Mouse (Mus musculus) ovary, postnatal 14 days (tissue): ENCODE measurements around the gene Gm11011.
"Not testable (repeated sequence)": the region's sequence is repeated elsewhere in the genome, so short reads cannot be mapped to it uniquely, and the experiment has no call there.

Source experiments
- DNase-seq: peaks from one replicate; pipeline ENCODE4 v3.0.0; 2022; ENCODE audit warnings: low spot score

Gm11011 gene

DNA sequence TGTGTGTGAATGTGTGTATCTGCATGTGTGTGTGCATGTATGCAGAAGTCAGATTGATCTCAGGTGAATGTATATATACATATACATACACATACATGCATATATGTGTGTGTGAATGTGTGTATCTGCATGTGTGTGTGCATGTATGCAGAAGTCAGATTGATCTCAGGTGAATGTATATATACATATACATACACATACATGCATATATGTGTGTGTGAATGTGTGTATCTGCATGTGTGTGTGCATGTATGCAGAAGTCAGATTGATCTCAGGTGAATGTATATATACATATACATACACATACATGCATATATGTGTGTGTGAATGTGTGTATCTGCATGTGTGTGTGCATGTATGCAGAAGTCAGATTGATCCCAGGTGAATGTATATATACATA is at the start of gene Gm11011:
Gm11011 (minus strand) TSS at position 101 of the 400 bp plus-strand sequence.
- DNase-seq, result not testable (repeated sequence)

DNA sequence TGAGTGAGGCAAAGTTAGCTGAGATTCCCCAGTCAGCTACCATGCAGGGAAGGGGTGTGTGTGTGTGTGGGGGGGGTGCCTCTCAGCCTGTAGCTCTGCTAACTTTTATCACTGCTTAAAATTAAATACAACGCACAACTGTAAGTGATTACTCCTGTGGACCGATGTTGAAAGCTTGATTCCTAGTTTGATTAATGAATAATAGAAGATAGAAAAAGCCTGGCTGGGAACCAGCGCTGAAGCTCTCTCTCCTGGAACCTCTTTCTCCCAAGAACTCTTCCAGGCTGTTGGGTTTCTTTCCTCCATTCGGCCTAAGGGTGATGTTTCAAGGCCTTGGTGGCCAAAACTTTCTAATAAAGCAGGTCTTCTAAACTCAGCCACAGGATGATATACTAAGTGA is 48.9 kb upstream of the Gm11011 start:
- no peak for DNase-seq

DNA sequence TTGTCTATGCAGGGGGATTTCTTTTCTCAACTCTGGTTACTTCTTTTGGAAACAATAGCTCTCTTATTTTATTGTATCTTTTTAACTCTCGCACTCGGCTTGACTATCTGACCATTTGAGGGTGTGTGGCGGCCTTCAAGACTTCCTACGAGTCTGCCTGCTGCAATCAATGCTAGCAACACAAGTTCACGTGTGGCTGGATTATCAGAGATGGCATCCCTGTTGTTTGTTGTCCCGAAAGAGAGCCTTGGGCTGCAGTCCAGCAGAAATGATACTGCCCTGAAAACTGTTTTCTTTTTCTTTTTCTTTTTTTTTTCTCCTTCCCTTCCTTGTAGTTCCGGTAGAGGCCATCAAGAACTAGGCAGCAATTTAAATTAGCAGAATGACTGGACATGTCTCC is 47.9 kb upstream of the Gm11011 start:
- DNase-seq, result no peak

DNA sequence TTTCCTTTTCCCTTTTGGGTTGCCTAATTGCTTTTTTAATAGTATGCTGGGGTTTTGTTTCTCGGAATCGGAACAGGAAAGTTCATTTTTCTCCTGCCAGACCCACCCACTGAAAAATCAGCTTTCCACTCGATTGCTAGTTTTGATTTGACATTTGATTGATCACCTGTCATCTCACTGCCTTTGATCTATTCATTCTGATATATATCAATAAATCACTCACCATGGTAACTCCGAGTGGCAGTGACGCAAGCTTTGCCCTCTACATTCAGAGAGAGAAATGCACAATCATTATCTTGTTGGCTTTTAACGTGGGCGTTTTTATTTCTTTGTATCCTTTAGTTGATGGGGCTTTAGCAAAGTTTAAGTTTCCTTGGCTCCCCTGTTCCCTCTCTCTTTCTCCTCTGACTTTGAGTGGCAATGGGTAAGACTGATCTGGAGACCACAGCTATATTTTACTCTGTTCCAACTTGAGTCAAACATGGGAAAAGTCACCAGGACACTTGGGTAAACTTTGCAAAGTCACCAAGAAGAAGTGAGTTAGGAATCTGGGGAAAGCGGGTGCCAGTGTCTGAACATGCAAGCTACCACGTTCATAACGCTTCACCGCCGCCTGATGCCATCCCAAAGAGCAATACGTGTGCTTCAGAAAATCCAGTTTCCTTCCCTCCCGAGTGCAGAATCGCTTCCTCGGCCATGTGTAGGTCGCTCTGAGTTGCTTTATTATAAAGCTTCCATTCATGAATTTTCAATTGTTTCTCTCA is 47.3 kb upstream of the Gm11011 start:
- no peak for DNase-seq

DNA sequence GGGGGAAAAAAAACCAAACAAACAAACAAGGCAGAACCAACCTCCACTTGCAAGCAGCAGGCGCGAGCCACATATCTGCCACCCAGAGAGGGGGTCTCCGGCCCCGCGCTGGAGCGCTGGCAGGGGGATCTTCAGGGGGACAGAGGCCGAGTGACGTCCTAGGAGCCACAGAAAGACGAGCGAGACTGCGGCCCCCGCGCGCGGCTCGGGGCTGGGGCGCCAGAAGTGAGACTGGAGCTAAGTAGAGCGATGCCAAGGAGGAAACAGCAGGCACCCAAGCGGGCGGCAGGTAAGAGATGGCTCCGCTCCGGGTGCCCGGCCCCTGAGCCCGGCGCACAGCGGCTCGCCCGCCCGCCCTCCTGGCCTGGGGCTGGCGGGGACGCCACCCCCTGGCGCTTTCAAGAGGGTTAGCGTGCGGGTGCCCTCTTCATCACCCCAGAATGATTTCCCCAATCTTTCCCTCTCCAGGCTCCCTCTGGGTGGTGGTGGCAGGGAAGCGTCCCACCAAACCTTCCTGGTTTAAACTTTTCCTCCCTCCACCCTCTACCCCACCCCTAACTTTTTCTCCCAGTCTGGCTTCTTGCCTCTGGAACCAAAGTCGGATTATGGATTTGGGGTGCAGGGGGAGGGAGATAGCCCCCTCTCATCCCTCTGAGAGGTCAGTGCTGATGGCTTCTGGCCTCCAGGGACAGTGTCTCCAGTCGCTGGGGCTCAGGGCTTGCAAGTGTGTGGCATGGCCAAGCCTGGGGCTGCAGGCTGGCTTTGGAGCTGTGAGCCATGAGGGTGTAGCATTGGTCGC is 46.1 kb upstream of the Gm11011 start:
- DNase-seq, result peak; percentile 52

DNA sequence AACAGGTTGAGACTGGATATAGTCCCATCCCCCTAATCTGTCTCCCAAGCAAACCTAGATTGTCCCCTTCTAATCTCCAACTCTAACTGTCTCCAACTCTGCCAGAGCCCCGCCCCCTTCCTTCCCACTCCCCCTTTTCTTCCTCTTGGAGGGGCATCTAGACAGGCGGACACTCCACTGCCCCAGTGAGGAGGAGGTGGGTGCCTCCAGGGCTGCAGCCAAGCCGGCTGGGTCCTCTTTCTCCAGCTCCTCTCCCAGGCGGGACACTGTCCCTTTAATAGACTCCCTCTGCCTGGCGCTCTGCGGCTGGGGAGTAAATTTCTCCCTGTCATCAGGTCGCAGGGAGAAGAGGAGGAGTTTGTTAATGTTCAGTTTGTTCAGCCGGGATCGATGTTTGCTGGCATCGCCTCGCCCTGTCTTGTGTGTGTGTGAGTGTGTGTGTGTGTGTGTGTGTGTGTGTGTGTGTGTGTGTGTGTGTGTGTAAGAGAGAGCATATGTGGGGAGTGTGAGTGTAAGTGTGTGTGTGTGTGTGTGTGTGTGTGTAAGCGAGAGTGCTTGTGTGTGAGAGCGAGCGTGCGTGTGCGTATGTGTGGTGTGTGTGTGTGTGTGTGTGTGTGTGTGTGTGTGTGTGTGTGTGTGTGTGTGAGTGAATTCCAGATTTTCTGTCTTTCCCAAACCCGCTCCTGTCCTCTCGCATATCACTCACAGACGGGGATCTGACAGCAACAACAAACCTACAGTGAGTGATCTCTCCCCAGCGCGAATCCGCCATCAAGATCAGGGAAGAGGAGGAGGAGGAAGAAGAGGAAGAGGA is 45.0 kb upstream of the Gm11011 start, which contains the start of gene Tshz2:
Tshz2 (plus strand) TSS at position 676 of the 814 bp plus-strand sequence.
- peak; percentile 53 for DNase-seq

DNA sequence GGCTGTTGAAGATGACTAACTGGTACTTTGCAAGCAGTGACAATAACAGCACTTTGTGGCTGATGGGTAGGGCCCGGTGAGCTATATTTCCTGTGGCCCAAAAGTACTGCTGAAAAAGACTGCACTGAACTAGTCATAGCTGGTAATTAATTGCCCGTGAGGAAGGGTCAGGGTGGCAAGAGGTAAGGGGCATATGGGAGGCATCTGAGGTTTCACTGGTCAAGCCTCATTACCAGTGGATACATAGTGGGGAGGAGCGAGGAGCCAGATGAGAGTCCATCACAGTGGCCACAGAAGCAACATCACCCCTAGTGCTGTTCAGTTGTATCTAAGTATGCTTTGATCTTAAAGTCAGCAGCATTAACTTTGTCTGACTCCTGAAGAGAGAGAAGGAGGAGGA is 42.5 kb upstream of the Gm11011 start:
- no peak for DNase-seq

DNA sequence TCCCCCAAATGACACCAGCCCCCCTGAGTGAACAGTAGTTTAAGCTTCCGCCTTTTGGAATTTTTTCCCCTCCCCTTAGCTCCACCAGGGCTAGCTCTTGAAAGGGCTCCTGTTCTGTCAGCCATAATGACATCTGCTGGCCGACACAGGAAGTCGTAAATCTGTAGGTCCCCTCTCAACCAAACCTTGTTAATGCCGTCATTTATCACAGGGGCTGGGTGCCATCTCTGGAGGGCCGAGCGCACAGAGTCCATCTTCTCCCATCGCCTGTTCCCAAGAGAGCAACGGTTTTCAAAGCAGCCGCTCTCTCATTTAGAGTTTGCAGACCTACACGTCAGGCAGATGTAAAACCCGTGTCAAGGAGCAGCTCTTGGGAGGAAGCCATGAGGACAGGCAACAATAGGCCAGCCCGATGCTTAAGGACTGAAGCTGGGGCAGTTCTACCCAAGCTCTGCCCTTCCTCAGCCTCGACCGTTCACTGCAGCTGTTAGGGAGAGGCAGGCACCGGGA is 33.7 kb upstream of the Gm11011 start:
- DNase-seq, result no peak

DNA sequence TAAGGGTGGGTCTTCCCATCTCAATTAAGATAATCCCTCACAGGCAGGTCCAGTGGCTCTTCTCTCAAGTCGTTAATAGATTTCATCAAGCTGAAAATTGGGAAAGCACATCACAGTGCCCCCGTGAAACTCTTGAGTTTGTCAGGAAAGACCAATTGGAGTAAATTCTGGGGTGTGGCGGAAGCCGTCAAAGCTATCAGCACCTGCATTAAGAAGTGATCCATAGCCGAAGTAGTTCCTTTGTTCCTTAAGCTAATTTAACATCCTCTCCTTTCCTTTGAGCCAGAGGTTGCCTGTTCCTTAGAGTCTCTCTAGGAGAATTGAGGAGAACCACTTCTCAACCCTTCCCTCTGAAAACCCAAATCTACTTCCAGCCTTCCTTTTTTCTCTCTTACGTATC is 28.5 kb upstream of the Gm11011 start:
- DNase-seq, result no peak

DNA sequence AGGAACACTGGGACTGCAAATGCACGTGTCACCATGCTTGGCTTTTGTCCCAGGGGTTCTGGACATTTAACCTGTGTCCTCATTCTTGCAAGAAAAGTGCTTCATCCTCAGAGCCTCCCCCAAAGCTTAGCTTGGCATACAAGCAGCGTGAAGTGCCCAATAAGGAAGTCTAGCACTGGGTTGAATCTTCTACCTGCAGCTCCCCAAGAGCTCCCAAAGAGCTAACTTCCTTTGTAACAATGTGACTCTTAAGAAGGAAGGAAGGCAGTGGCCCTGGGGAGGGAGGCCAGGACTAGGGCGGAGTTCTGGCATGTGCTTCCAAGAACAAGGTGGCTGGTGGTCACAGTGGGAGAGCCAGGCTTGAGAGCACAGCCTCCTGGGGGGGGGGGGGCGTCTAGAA is 27.1 kb upstream of the Gm11011 start:
- no peak for DNase-seq

DNA sequence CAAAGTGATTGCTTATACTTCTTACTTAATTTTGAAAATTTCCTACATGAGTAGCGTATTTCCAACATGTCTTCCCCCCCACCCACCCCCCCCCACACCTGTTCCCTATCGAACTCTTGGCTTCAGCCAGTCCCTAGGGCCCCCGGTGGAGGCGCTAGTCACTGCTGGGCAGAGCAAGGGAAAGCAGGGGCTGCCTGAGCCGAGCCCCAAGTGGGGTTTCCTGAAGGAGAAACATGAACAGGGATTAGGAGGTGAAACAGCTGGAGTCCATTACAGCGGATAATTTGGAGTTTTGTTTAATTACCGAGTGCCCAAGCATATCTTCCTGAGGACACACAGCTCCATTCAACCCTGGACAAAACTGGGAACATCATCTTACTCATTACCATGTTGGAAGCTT is 24.0 kb upstream of the Gm11011 start:
- no peak for DNase-seq

DNA sequence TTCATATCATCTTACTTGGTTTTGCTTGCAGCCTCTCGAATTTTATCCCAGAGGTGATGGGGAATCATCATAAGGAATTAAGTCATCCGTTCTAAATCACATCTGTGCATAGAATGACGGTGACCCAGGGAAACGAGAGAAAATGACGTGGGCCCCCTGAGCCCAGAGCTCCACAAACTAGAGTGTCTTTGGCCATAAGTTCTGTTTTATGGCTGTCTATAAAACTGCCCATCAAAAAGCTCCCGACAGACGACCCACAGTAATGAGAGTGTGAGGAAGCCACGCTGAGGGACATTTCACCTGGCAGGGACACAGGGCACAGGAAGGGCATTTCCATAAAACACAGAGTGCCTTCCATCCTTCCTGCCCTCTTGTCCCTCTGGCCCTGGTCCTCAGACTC is 23.3 kb upstream of the Gm11011 start:
- DNase-seq, result no peak

DNA sequence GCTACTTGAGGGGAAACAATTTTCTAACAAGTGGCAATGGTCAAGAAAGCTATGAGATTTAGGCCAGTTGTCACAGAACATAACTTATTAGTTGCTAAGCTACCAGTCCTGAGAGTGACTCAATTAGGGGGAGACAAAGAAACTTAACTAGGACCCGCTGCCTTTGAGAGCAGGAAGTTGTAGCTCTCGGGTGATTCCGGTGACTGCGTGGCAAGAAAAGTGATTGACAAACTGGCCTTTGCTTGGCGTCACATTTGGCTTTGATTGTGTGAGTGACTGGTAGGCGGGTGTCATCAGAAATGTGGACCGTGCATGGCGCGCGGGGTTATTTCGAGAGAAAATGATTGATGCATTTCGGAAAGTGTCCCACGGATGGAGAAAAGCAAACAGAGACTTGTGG is 22.4 kb upstream of the Gm11011 start:
- DNase-seq, result no peak

DNA sequence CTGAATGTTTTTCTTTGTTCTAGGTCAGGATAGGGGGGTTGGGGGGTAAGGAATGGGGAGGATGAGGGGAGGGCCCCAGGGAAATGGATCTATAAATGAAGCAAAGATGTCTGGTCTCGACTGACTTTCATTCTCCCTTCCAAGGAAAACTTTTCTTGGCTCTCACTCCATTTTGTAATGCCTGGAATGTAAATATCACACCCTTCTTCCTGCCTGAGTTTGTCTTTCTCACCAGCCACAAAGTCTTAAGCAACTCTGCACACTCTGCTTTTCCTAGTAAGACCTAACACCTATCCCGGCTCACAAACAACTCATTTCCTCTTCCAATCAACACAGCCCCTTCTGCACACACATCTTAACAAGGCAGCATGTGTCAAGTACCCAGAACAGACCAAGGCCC is 20.2 kb upstream of the Gm11011 start:
- DNase-seq, result no peak

DNA sequence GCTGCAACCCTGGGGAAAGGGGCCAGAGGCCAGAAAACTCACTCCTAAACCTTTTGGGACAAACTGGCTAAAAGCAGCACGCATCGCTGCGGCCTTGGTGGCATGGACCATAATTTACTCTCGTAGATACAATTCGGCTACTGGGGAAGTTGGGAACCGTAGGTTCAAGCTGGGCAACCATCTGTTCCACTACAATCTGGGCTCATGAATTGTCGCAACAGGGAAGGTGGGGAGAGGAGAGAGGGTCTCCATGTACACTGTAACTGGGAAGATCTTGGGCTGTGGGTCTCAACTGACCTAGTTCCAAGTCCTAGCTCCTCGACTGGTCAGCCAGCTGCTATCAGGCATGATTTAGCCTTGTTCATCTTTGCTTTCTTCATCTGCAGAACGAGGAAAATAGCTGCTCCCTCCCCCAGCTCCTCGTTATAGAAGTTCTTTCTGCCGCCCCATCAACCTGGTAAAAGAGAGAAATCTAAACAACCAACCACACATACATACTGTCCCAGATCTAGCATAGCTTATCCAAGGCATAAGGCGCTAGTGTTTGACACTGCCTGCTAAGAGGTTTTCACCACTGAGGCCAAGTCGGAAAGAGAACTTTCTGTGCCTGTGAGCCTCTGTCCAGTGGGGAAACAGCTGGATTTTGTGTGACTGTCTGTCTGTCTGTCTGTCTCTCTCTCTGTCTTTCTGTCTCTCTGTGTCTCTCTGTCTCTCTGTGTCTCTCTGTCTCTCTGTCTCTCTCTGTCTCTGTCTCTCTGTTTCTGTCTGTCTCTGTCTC is 19.5 kb upstream of the Gm11011 start:
- DNase-seq, result no peak

DNA sequence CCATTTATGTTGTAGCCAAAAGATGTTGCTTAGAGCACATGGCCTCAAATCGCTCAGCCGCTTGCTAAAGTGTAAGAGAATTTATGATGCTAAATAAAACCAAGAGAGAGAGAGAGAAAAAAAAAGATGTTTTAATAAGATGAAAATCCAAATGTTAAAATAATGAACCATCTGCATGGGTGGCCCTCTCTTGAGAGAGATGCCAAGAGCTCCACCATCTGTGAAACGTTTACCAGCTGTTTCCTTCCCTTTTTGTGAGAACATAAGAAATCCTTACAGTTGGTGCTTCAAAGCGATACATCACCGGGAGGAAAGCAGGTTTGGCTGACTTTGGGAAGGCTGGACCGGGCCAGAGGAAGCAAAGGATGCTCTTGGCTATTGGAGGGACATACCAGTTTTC is 12.6 kb upstream of the Gm11011 start:
- DNase-seq, result no peak

DNA sequence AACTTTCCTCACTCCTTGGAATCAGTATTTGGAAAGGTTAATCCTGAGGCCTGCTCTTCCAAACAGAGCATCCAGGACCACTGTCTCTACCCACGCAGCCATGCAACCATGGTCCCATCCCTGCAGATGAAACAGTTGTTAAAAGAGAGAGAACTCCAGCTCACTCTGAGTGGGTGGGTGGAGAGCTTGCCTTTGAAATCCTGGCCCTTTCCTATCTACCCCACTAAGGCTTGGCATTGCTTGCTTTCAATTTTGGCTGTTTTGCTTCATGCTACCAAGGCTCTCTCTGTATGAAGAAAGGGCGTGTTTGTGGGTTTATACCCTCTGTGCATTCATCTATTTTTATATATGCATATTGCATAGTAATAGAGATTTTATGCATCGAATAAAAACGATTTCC is 12.0 kb upstream of the Gm11011 start:
- DNase-seq, result no peak

DNA sequence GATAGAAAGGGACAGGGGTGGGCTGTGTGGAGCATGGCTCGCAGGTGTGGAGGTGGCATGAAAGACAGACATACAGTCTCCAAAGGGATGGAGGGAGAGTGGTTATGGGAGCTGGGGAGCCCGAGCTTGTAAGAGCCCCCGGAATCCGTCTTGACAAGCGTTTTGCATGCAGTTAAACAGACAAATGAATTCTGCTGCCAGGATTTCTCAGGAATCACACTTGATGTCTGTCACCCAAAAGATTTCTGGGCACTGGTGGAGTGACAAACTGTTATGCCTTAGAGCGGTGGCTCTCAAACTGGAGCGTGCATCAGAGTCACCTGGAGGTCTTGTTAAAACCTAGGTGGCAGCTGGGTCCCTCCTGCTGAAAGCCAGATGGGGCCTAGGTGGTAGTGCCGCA is 10.4 kb upstream of the Gm11011 start:
- DNase-seq, result no peak

DNA sequence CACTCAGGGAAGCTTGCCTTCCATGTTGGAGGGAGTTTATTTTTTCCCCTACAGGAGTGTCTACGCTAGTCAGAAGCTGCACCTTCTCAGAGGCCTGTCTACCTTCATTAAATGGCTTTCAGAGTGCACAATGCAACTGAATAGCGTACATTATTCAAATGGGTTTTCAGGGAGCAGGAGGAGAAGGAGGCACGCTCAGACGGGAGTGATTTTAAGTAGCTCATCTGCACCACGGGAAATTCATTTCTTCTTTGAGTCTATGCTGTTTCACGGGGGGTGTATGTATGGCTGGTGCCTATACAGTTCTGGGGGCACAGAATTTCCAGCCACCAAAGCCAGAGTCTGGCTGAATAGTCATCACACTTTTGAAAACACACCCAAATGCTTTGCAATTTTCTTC is 9.8 kb upstream of the Gm11011 start:
- DNase-seq, result no peak

DNA sequence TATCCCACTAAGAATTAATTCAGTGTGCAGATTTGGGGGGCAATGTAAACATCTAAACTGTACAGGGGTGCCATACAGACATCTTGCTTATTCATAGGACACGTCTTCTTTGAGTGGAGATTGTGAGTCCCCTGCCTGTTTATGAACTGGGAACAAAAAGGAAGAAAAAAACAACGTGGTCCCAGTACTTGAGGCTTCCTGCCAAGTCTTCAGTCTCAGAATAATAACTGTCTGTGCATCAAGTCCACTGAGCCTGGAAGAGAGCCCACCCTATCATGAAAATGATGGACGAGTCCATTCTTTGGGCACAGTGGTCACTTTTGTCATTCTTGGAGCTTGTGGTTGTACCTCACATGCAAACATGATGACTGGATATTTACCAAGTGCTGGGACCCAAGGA is 6.2 kb upstream of the Gm11011 start:
- DNase-seq, result no peak

DNA sequence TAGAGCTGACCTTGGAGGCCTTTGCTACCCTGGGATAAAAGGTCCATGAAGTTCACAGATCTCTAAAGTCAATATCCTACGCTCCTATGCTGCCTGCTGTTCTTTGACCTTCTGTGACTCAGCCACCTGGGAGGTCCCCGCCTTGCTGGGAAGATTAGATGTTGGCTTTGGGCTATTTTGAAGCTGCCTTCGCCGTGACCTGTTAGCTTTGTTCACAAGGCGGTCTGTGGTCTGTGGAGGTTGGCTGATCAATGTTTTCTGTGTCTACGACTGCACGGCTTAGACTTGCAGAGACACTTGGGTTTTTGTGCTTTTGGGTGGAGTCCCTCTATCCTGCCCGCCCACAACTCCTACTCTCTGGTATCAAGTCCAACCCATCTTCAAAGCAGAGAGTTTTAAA is 2.9 kb upstream of the Gm11011 start:
- no peak for DNase-seq

DNA sequence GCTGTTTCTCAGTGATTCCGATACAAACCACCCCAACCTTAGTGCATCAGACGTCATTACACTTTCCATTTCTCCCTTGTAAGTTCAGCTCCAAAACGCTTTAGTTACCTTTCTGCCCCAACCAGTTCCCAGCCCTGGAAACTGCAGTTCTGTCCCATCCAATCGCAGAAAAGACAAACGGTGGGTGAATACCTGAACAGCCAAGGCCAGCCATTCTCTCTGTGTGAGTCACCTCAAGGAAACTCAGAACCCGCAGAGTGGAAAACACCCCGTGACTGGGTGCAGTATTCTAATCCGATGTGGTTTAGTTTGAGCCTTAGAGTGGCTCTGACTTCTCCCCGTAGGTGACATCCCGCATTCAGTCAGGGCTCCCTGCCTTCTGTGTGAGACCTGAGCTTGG is 2.2 kb upstream of the Gm11011 start:
- no peak for DNase-seq
